Mouse (Mus musculus) central nervous system, embryonic 18 days (tissue): Measurements from ENCODE around the gene Rgmb. TPM values are rescaled to one million over a fixed set of nuclear protein-coding genes. Genes with fewer than 3 reads are reported as not detected.

ENCODE experiments used
- polyA plus RNA-seq: library from polyadenylated mRNA; depleted of rRNA; stranded (reverse); fragments of >200 nt; gene quantifications from 2 replicates; pipeline ENCODE4 v1.2.3, GENCODE M21; 2012; rRNA removed

The Rgmb gene
- 96.3 and 103 TPM in 2 replicates for polyA plus RNA-seq

DNA sequence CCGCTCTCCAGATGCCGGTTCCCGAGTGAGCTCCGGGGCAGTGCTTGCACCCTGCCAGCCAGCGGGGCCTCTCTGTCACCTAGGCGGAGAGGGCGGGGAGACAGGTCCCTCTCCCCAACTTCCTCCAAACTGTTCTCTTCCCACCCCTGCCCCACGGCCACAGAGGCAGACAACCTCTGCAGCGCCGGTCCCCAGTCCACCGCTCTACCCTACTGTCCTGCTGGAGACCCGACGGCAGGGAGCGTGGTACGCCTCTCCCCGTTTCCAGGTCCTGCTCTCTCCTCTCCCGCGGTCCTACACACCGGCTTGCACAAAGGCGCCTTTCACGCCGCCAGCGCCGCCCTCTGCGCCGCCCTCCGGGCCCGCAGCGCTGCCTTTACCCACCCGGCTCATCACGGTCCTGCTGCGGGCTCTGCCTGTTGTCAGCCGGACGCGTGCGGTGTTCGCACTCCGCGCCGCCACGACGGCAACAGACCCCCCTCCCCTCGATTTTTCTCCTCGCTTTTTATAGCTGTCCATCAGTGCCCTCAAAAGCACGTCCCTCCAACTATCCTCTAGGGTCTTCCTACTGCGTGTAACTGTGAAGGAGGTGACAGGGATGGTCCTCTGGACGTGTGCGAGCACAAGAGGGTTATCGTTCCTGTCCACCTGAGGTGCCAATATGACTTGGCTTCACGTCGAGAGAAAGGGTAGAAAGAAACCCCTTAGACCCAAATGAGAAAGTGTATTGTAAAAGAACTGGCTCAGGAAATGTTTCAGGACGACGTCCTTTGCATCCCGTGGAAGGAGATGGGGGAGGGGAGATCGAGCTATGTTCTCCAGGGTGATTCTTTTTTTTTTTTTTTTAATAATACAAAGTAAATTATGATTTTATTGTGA, at the start of gene Rgmb:
TSS of gene Rgmb (minus strand) at position 274 of the 879 bp plus-strand sequence.

Other genes with a start within 250 kb of the Rgmb start
- gene Chd1, start 126.1 kb downstream of the Rgmb start, polyA plus RNA-seq: 6.5 and 7.0 TPM in 2 replicates